Mouse (Mus musculus) thymus, adult 2 months (tissue): ENCODE data around the gene Sult2b1.

ENCODE experiments used
- CTCF ChIP-seq: fragments of 200-500 bp; IDR thresholded peaks from 2 replicates; pipeline ENCODE4 v1.5.1; 2012; ENCODE audit warnings: mild to moderate bottlenecking, control low read depth, low read length, moderate library complexity, borderline replicate concordance; ENCODE audit not compliant: control insufficient read depth, poor library complexity, insufficient read depth; ENCODE audit errors: extremely low read depth
- POLR2A ChIP-seq: fragments of 200-500 bp; IDR thresholded peaks from 2 replicates; pipeline ENCODE4 v1.6.1; 2012; ENCODE audit warnings: mild to moderate bottlenecking, low read length, control low read depth, moderate library complexity; ENCODE audit not compliant: control insufficient read depth, poor library complexity, insufficient read depth; ENCODE audit errors: extremely low read depth

DNA sequence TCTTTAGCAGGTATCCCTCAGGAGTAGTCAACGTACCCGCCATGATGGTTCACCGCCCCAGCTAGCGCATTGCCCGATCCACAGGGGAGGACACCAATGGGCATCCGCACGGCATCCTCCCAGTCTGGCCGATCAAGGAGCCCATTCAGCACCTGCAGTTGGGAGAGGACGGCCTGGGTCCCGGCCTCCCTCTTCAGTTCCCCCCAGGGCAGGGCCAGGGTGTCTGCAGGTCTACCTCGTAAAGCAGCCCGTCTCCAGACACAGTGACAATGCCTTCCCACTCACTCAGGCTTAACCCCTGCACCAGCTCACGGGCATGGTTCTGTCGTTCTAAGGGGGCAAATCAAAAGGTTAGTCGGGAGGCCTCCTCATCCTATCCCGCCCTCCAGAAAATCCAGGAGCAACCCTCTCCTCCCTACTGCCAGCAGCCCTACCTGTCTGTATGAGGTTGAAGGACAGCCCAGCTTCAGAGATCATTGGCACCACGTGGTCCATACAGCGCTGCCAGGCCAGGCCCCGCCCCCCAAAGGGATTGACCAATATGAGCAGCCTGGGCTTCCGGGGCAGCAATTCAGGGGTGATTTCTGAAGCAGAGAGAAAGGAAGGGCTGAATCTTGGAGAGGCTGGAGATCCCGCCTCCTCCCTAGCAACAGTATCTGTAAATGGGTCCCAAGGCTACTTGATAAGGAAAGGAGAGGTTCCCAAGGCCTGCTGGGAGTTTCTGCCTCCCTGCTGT lies 72.3 kb downstream of the Sult2b1 start:
- TF ChIP-seq CTCF (no peak), POLR2A (no peak)
